Mouse (Mus musculus): ENCODE results near the gene Sema4c. TPM values are rescaled to one million over a fixed set of nuclear protein-coding genes. Genes with fewer than 3 reads are reported as not detected.
A peak's percentile ranks its signal among the peaks of the same experiment; 100 is the strongest.
"Not testable (repeated sequence)": the region's sequence is repeated elsewhere in the genome, so short reads cannot be mapped to it uniquely, and the experiment has no call there.

The Sema4c gene
- total RNA-seq, 2 experiments from 2014 or later: 16.0 to 16.9 TPM

GRCm38 (mm10) chr1:36540807-36541206 is 17.3 kb downstream of the Sema4c start:
- intact Hi-C loops (cut with DNase I): no loop called here
- DNase-seq (ENCODE audit: low spot score in 2 of 2): no peak

DNA sequence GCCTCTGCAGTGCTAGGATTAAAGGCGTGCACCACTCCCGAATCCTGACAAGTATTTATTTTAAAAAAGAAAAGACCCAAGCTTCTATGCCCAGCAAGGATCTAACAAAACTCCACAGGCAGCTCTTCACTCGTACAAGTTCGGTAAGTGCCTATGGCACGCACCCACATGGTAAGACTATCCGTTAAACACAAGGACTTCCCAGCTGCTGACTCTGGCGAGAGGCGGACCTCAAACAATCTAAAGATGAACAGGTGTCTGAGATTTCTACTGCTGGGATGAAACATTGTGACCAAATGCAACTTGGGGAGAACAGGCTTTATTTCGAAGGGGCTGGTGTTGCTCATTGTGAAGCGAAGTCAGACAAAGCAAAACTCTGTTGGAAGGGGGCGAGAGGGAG is 18.0 kb downstream of the Sema4c start:
- intact Hi-C loops (cut with DNase I): no loop called here
- no peak for DNase-seq (ENCODE audit: low spot score in 2 of 2)

DNA sequence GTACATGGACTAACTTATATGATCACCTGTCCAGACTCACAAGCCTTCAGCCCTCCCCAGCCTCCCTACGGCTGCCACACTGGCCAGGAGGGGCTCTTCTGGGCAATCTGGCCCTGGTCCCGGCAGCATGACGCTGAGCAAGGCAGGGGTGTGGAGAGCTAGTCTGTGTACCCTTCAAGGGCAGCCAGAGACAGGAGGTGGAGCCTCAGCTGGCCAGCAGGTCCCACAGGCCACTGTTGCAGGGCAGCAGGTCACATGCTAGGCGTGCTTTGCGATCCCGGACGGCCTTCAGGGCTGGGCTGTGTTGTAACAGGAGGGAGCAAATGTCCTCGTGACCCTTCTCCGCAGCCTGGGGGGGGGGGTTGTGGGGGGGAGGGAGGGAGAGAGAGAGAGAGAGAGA is 19.0 kb downstream of the Sema4c start, which contains the start of gene Gm42417:
Gene Gm42417, minus strand, starts transcription at position 244 of the 400 bp plus-strand sequence.
- intact Hi-C loops (cut with DNase I): no loop called here
- DNase-seq (ENCODE audit: low spot score in 2 of 2): no peak

DNA sequence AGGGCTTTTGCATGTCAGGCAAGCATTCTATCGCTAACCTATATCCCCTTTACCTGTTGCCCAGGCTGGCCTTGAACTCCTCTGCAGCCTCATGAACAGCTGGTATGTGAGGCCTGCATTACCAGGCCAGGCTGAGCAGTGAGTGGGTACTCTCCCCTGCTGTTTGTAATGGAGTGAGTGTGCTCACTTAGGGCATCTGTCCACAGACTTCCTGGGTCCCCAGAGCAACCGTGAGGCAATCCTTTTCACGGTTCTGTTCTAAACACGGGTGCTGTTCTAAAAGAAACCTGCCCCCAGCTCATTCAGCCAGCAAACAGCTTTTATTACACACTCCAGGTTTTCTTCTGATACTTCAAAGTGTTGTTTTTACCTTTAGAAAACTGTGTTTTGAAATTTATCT is 19.4 kb downstream of the Sema4c start:
- DNase-seq (ENCODE audit: low spot score in 2 of 2): no peak
- intact Hi-C loops (cut with DNase I): no loop called here

- DNase-seq (ENCODE audit: low spot score in 2 of 2); intact Hi-C loops (cut with DNase I): not testable (repeated sequence)
These were observed 21.4 kb downstream of the Sema4c start, which contains the start of gene Ankrd23 for GRCm38 (mm10) chr1:36536783-36537182. Ankrd23 (minus strand) TSS chr1:36536883.

DNA sequence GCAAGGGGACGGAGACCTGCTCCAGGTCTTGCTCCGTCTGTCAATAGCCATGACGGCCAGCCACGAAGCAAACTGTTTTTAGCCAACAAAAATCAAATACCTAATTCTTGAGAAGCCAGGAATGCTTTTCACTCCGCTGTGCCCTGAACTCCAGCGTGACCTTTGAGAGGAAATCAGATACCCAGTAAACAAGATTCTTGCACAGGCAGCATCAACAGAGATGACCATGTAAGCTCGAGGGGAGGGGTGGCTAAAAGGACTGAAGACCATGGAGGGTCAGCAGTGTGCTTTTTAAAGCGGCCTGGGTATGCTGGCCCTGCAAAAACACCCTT is 21.8 kb downstream of the Sema4c start:
- intact Hi-C loops (cut with DNase I): no loop called here
- DNase-seq (ENCODE audit: low spot score in 2 of 2): no peak

DNA sequence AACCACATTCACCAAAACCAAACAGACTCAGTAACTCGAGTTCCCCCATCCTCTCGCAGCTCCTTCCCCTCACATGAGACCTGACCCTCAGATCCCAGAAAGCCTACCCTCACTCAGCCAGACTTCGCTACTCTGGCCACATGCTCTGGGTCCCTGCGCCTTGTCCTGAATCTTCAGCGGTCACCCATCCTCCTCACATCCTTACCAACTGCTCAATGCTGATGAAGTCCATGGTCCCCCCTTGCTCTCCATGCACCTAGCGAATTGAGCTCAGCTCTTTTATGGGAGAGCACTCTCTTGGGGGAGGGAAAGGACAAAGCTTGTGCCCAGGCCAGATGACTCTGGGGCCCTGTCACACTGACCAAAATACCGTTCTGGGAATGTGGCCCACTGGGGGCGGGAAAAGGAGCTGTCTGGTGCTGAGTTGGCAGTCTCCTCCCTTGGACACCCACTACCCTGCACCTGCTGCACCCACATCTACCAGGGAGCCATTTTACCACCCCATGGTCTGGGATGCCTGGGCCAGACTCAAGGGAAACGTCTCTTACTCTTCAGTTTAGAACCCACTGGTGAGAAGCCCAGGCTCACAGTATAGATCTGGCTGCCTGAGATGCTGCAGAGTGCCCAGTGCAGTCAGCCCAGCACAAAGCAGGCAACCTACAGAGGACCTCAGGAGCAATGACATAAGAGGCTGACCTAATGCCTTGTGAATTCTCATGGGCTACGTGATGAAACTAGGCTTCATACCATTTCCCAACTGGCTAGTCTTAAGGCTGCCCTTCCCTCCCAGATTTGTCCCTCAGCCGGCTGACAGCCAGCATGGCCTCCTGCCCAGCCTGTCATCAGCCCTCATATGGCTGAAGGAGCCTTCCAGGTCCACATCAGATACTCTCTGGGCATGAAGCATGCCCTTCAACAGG is 22.4 kb downstream of the Sema4c start:
- intact Hi-C loops (cut with DNase I): no loop called here
- DNase-seq (ENCODE audit: low spot score in 2 of 2): peak in 1 of 2 experiments; percentile 40

DNA sequence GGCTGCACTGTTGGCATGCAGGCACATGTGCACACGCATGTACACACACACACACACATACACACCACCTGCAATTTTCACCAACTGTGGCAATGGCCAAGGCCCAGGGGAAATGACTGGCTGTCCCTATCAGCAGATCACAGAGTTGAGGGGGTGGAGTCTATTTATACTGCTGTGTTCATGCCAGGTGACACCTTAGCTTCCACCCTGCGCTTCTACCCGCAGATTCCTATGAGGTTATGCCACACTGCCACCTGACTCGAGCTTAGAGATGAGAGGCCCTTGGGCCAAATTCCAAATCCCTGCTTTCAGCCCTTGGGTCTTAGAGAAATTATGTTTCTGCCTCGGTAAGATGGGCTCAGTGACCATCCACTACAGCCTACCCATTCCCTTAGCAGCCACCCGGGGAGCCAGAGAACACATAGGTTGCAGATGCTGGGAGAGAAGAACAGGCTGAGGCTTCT is 23.5 kb downstream of the Sema4c start:
- intact Hi-C loops (cut with DNase I): no loop called here
- no peak for DNase-seq (ENCODE audit: low spot score in 2 of 2)

- no peak for DNase-seq (ENCODE audit: low spot score in 2 of 2)
- intact Hi-C loops (cut with DNase I): no loop called here
These were observed 24.6 kb downstream of the Sema4c start for GRCm38 (mm10) chr1:36533546-36533945.

GRCm38 (mm10) chr1:36531461-36531860 is 26.7 kb downstream of the Sema4c start:
- no peak for DNase-seq (ENCODE audit: low spot score in 2 of 2)
- intact Hi-C loops (cut with DNase I): no loop called here

- DNase-seq (ENCODE audit: low spot score in 2 of 2): no peak
- intact Hi-C loops (cut with DNase I): no loop called here
These were observed 27.2 kb downstream of the Sema4c start for GRCm38 (mm10) chr1:36530962-36531361.

DNA sequence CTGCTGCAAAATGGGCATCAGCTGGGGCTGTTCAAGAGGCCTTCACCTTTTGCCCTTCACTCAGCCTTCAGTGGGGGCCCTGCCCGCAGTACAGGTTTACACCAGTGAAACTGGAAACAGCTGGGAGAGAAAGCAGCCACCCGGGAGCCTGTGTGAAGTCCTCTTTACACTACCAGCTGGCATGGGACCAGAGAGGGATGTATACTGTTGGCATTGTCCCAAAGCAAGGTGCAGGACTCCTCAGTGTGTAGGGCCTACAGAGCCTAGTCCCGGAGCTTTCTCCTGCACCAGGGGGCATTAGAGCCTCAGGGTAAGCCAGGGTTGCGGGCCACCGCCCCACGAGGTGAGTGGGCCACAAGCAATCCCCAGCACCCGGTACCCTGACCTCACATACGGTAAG is 27.7 kb downstream of the Sema4c start:
- no peak for DNase-seq (ENCODE audit: low spot score in 2 of 2)
- intact Hi-C loops (cut with DNase I): no loop called here

- intact Hi-C loops (cut with DNase I): no loop called here
- DNase-seq (ENCODE audit: low spot score in 2 of 2): no peak
These were observed 28.3 kb downstream of the Sema4c start for GRCm38 (mm10) chr1:36529875-36530274.

DNA sequence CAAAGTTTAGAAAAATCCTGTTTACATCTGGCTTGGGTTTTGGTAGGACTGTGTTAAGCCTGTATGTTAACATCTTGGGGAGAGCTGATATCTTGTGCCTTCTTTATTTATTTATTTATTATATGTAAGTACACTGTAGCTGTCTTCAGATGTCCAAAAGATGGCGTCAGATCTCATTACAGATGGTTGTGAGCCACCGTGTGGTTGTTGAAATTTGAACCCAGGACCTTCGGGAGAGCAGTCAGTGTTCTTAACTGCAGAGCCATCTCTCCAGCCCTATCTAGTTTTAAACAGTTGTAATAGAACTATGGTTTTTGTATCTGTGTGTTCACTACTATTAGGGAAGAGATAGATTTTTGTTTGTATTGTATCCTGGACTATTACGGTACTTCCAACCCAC is 28.9 kb downstream of the Sema4c start:
- DNase-seq (ENCODE audit: low spot score in 2 of 2): no peak
- intact Hi-C loops (cut with DNase I): no loop called here

DNA sequence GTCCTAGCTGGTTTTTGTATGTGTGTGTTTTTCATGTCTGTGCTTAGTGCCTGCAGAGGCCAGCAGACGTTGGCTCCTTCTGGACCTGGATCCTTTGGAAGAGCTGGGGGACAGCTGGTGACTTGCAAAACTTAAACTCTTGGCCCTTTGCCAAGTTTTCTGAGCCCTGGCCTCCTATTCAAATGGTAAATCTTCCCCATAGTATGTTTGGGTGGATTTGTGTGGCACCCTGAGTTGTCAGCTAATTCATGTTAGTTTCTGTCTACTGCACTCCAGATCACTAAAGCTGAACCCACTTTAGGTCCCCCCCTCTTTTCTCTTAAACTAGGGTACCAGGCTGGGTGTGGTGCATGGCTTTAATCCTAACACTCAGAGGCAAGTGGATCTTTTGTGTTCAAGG is 29.8 kb downstream of the Sema4c start:
- intact Hi-C loops (cut with DNase I): no loop called here
- no peak for DNase-seq (ENCODE audit: low spot score in 2 of 2)

GRCm38 (mm10) chr1:36526903-36527302 is 31.2 kb downstream of the Sema4c start:
- DNase-seq (ENCODE audit: low spot score in 2 of 2): no peak
- intact Hi-C loops (cut with DNase I): no loop called here

- intact Hi-C loops (cut with DNase I): no loop called here
These were observed 32.4 kb downstream of the Sema4c start for GRCm38 (mm10) chr1:36525774-36526173.

DNA sequence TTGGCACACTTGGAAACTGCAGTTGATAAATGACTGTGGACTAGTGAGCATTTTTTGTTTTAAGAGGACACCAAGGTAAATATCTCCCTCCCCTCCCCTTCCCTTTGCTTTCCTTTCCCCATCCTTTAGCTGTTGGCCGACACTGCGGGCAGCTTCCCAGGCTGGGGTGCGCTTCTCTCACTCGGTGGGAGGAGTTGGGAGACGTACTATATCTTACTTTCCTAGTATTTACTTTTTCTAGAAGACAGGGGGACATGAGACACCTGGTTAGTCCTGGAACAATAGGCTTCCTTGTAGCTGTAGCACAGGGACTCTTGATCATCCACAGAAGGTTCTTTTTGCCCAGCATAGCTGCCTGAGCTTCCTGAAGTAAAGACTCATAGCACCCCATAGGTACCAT is 34.1 kb downstream of the Sema4c start:
- DNase-seq (ENCODE audit: low spot score in 2 of 2): no peak
- intact Hi-C loops (cut with DNase I): no loop called here

More at GRCm38 (mm10) chr1:36525774-36526173, 32.4 kb downstream of the Sema4c start:
- DNase-seq (ENCODE audit: low spot score in 2 of 2): no peak

DNA sequence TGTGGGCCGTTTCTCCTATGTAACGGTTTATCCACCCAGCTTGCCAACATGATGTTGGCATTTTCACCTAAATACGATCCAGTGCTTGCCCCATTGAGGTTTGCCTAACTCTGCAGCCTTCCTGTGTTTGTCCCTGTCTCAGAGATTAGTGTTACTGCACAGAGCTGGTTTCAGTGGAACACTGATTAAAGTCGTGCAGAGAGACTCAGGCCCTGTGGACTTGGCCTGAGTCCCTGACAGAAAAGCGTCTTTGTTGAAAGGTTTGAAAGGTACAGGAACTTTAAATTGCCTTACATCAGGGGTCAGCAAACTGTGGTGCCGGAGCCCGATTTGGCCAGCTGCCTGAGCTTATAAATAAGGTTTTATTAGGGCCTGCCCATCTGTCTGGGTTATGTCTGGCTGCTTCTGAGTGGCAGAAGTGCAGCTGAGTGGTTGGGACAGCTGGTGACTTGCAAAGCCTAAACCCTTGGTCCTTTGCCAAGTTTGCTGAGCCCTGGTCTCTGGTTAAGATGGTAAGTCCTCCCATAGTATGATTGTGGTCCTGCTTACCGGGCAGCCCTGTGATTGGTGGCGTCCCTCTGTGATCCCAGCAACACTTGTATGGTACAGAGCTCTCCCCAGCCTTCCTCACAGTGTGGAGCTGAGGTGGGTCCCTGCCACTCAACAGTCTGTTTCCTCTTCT is 34.7 kb downstream of the Sema4c start:
- intact Hi-C loops (cut with DNase I): no loop called here
- no peak for DNase-seq (ENCODE audit: low spot score in 2 of 2)

DNA sequence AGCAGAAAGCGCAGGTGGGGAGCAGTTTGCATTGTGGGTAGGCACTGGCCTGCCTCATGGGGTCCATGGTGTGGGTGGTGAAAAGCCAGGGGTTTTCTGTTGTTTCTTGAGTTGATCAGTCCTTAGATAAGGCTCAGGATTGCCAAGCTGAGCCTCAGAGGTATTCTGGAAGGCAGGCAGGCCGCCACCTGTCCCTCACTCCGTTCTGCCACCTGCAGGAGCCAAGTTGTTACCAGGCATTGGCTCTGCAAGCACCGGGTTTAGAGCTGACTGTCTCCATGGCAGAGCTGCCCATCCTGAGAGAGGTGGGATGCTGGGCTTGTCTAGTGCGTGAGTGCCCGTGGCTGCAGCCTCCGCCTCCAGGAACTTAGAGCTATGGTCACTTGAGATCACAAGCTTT is 35.9 kb downstream of the Sema4c start:
- DNase-seq (ENCODE audit: low spot score in 2 of 2): no peak
- intact Hi-C loops (cut with DNase I): no loop called here

GRCm38 (mm10) chr1:36519626-36520025 is 38.5 kb downstream of the Sema4c start:
- intact Hi-C loops (cut with DNase I): no loop called here

More at GRCm38 (mm10) chr1:36519626-36520025, 38.5 kb downstream of the Sema4c start:
- DNase-seq (ENCODE audit: low spot score in 2 of 2): no peak

All from left cerebral cortex, postnatal 25 days (tissue).